Mouse (Mus musculus): ENCODE results near the gene Fkbp4.
"Not testable (repeated sequence)": the region's sequence is repeated elsewhere in the genome, so short reads cannot be mapped to it uniquely, and the experiment has no call there.

Fkbp4 gene

GRCm38 (mm10) chr6:128389185-128389584 lies 49.3 kb downstream of the Fkbp4 start:
- no peak for DNase-seq

GRCm38 (mm10) chr6:128385026-128385425 lies 53.5 kb downstream of the Fkbp4 start:
- DNase-seq, result no peak

GRCm38 (mm10) chr6:128383752-128384151 lies 54.7 kb downstream of the Fkbp4 start:
- DNase-seq, result no peak

GRCm38 (mm10) chr6:128381254-128381653 lies 57.2 kb downstream of the Fkbp4 start:
- no peak for DNase-seq

GRCm38 (mm10) chr6:128380594-128381167 lies 57.8 kb downstream of the Fkbp4 start:
- DNase-seq, result not testable (repeated sequence)
